Mouse (Mus musculus): ENCODE measurements around the gene Acsbg2.

- TF ChIP-seq CTCF (IDR thresholded peaks at IDR 0.05; ENCODE audit: insufficient read depth, low read depth, low read length) (no peak), POLR2A (IDR thresholded peaks at IDR 0.05; ENCODE audit: insufficient read depth, low read depth, low read length) (no peak)
Measured at GRCm38 (mm10) chr17:56843678-56844077, 30.6 kb downstream of the Acsbg2 start.
